Mouse (Mus musculus) right cerebral cortex, postnatal 25 days (tissue): ENCODE results near the gene Vmn1r177.
"Not testable (repeated sequence)": the region's sequence is repeated elsewhere in the genome, so short reads cannot be mapped to it uniquely, and the experiment has no call there.

Experiments
- DNase-seq: peaks from one replicate; pipeline ENCODE4 v3.0.0; 2022

The Vmn1r177 gene

GRCm38 (mm10) chr7:23866349-23866748 lies at the start of gene Vmn1r177:
Gene Vmn1r177 (minus strand): TSS chr7:23866449.
- DNase-seq = not testable (repeated sequence)

GRCm38 (mm10) chr7:23891709-23892108 lies 25.5 kb upstream of the Vmn1r177 start, which contains the start of gene Vmn1r178:
Gene Vmn1r178 (plus strand): TSS chr7:23892009.
- no peak for DNase-seq

GRCm38 (mm10) chr7:23876918-23877317 lies 10.7 kb upstream of the Vmn1r177 start:
- not testable (repeated sequence) for DNase-seq

- not testable (repeated sequence) for DNase-seq
These were observed 29.0 kb downstream of the Vmn1r177 start, which contains the start of gene Vmn1r176 for GRCm38 (mm10) chr7:23837272-23837671. Gene Vmn1r176 (minus strand): TSS chr7:23837372.
